Mouse (Mus musculus) MEL (cell line): ENCODE measurements at regions not wholly inside any gene's neighbourhood (a gene's known extent, or its start where the extent isn't known, plus 50 kb on each side); places are given as distances from the start of the nearest gene placed in this dataset.

ENCODE experiments used
- DNase-seq: peaks from one replicate; pipeline ENCODE4 v3.0.0; 2011; ENCODE audit warnings: low read depth, low spot score
- H3K27ac ChIP-seq: 2 replicates; pipeline ENCODE4 v1.5.1; 2012; ENCODE audit warnings: low read depth, mild to moderate bottlenecking, control low read depth, low read length, moderate library complexity; ENCODE audit not compliant: control insufficient read depth
- H3K27me3 ChIP-seq, 2 experiments: fragments of 150-350 bp in 1 of 2; sonication (generic) in 1 of 2; 2 replicates each; pipeline ENCODE4 v1.6.1; 2012; ENCODE audit warnings: low read length in 2 of 2, mild to moderate bottlenecking in 2 of 2, improper control_type of control experiment in 1 of 2, moderate library complexity in 1 of 2; ENCODE audit not compliant: insufficient read depth in 2 of 2, control insufficient read depth in 1 of 2
- H3K36me3 ChIP-seq, 2 experiments: 2 replicates each; pipeline ENCODE4 v1.6.1; 2012 to 2014; ENCODE audit warnings: low read length in 2 of 2, improper control_type of control experiment in 1 of 2, inconsistent platforms in 1 of 2, mild to moderate bottlenecking in 1 of 2; ENCODE audit not compliant: insufficient read depth in 2 of 2, control insufficient read depth in 1 of 2
- H3K4me1 ChIP-seq, 2 experiments: fragments of 150-350 bp in 1 of 2; sonication (generic) in 1 of 2; 2 replicates each; pipeline ENCODE4 v1.6.1; 2012; ENCODE audit warnings: low read length in 2 of 2, improper control_type of control experiment in 1 of 2, mild to moderate bottlenecking in 1 of 2; ENCODE audit not compliant: insufficient read depth in 2 of 2, control insufficient read depth in 1 of 2
- H3K4me3 ChIP-seq, 2 experiments: fragments of 150-350 bp in 1 of 2; sonication (generic) in 1 of 2; 2 replicates each; pipeline ENCODE4 v1.5.1; 2012; ENCODE audit warnings: low read depth in 2 of 2, low read length in 2 of 2, mild to moderate bottlenecking in 2 of 2, moderate library complexity in 2 of 2, control low read depth in 1 of 2, improper control_type of control experiment in 1 of 2; ENCODE audit not compliant: control insufficient read depth in 1 of 2, insufficient read depth in 1 of 2
- H3K79me2 ChIP-seq: 2 replicates; pipeline ENCODE4 v1.6.1; 2012; ENCODE audit warnings: mild to moderate bottlenecking, low read length, moderate library complexity; ENCODE audit not compliant: control insufficient read depth, poor library complexity, insufficient read depth
- H3K9ac ChIP-seq: 2 replicates; pipeline ENCODE4 v1.6.1; 2012; ENCODE audit warnings: low read depth, mild to moderate bottlenecking, control low read depth, low read length, moderate library complexity; ENCODE audit not compliant: control insufficient read depth, poor library complexity, severe bottlenecking
- H3K9me3 ChIP-seq: fragments of 150-350 bp; sonication (generic); replicated peaks from 2 replicates; pipeline ENCODE4 v1.6.1; 2012; ENCODE audit warnings: mild to moderate bottlenecking, low read length, improper control_type of control experiment, moderate library complexity; ENCODE audit not compliant: insufficient read depth
- BHLHE40 ChIP-seq: IDR thresholded peaks from 2 replicates; pipeline ENCODE4 v1.6.1; 2012; ENCODE audit warnings: low read depth, mild to moderate bottlenecking, inconsistent platforms, low read length, improper control_type of control experiment, borderline replicate concordance
- E2F4 ChIP-seq: IDR thresholded peaks from 2 replicates; pipeline ENCODE4 v1.6.1; 2011; ENCODE audit warnings: low read depth, low read length, improper control_type of control experiment, borderline replicate concordance
- EP300 ChIP-seq, 2 experiments: IDR thresholded peaks; 2 replicates each; pipeline ENCODE4 v1.6.1; 2011; ENCODE audit warnings: improper control_type of control experiment in 2 of 2, low read length in 2 of 2, low read depth in 1 of 2, mild to moderate bottlenecking in 1 of 2
- ETS1 ChIP-seq: IDR thresholded peaks from 2 replicates; pipeline ENCODE4 v1.6.1; 2012; ENCODE audit warnings: low read depth, mild to moderate bottlenecking, inconsistent platforms, low read length, improper control_type of control experiment, moderate library complexity
- GATA1 ChIP-seq: IDR thresholded peaks from 2 replicates; pipeline ENCODE4 v1.6.1; 2011; ENCODE audit warnings: low read depth, low read length, improper control_type of control experiment
- JUND ChIP-seq: IDR thresholded peaks from 2 replicates; pipeline ENCODE4 v1.6.1; 2011; ENCODE audit warnings: low read depth, mild to moderate bottlenecking, improper control_type of control experiment, low read length
- MEF2A ChIP-seq: IDR thresholded peaks from 2 replicates; pipeline ENCODE4 v1.6.1; 2014; ENCODE audit warnings: low read depth, mild to moderate bottlenecking, inconsistent platforms, low read length, improper control_type of control experiment; ENCODE audit not compliant: poor library complexity, insufficient replicate concordance, severe bottlenecking; ENCODE audit errors: extremely low read depth
- MYC ChIP-seq: IDR thresholded peaks from 2 replicates; pipeline ENCODE4 v1.6.1; 2011; ENCODE audit warnings: low read depth, mild to moderate bottlenecking, low read length, improper control_type of control experiment, moderate library complexity
- NRF1 ChIP-seq: IDR thresholded peaks from 2 replicates; pipeline ENCODE4 v1.6.1; 2014; ENCODE audit warnings: low read depth, mild to moderate bottlenecking, inconsistent platforms, low read length, improper control_type of control experiment, moderate library complexity; ENCODE audit not compliant: poor library complexity, insufficient read depth, severe bottlenecking
- POLR2A ChIP-seq, 2 experiments: IDR thresholded peaks; 2 replicates each; pipeline ENCODE4 v1.6.1; 2011 to 2012; ENCODE audit warnings: low read length in 2 of 2, mild to moderate bottlenecking in 2 of 2, control low read depth in 1 of 2, improper control_type of control experiment in 1 of 2, low read depth in 1 of 2, moderate library complexity in 1 of 2; ENCODE audit not compliant: control insufficient read depth in 1 of 2, insufficient read depth in 1 of 2, poor library complexity in 1 of 2
- POLR2AphosphoS2 ChIP-seq: IDR thresholded peaks from 2 replicates; pipeline ENCODE4 v1.6.1; 2011; ENCODE audit warnings: low read length, improper control_type of control experiment
- RAD21 ChIP-seq: IDR thresholded peaks from 2 replicates; pipeline ENCODE4 v1.6.1; 2011; ENCODE audit warnings: mild to moderate bottlenecking, low read depth, low read length, improper control_type of control experiment
- SMC3 ChIP-seq: IDR thresholded peaks from 2 replicates; pipeline ENCODE4 v1.6.1; 2011; ENCODE audit warnings: low read depth, low read length, improper control_type of control experiment
- TAL1 ChIP-seq: IDR thresholded peaks from 2 replicates; pipeline ENCODE4 v1.6.1; 2012; ENCODE audit warnings: mild to moderate bottlenecking, inconsistent platforms, low read length, moderate library complexity, mixed read lengths
- TBP ChIP-seq: IDR thresholded peaks from 2 replicates; pipeline ENCODE4 v1.8.0; 2011; ENCODE audit warnings: low read depth, low read length, improper control_type of control experiment
- TCF12 ChIP-seq: IDR thresholded peaks from 2 replicates; pipeline ENCODE4 v1.6.1; 2014; ENCODE audit warnings: low read depth, mild to moderate bottlenecking, inconsistent platforms, low read length, improper control_type of control experiment, moderate library complexity
- UBTF ChIP-seq: IDR thresholded peaks from 2 replicates; pipeline ENCODE4 v1.6.1; 2012; ENCODE audit warnings: low read depth, mild to moderate bottlenecking, inconsistent platforms, low read length, improper control_type of control experiment, moderate library complexity, borderline replicate concordance; ENCODE audit not compliant: insufficient read depth
- USF1 ChIP-seq: IDR thresholded peaks from 2 replicates; pipeline ENCODE4 v1.6.1; 2014; ENCODE audit warnings: low read depth, mild to moderate bottlenecking, inconsistent platforms, low read length, improper control_type of control experiment, moderate library complexity
- ZC3H11A ChIP-seq: IDR thresholded peaks from 2 replicates; pipeline ENCODE4 v1.6.1; 2012; ENCODE audit warnings: low read depth, mild to moderate bottlenecking, inconsistent platforms, low read length, improper control_type of control experiment
- ZKSCAN1 ChIP-seq: IDR thresholded peaks from 2 replicates; pipeline ENCODE4 v1.6.1; 2012; ENCODE audit warnings: low read depth, mild to moderate bottlenecking, inconsistent platforms, low read length, improper control_type of control experiment, moderate library complexity
- ZMIZ1 ChIP-seq: IDR thresholded peaks from 2 replicates; pipeline ENCODE4 v1.6.1; 2012; ENCODE audit warnings: low read depth, mild to moderate bottlenecking, inconsistent platforms, low read length, improper control_type of control experiment, moderate library complexity
- ZNF384 ChIP-seq: IDR thresholded peaks from 2 replicates; pipeline ENCODE4 v1.6.1; 2012; ENCODE audit warnings: low read depth, mild to moderate bottlenecking, inconsistent platforms, low read length, improper control_type of control experiment

- TF ChIP-seq UBTF (no peak), MEF2A (no peak)
These were observed 351.3 kb downstream of the Cdk5rap2 start (continued) for GRCm38 (mm10) chr4:70058831-70059544.

- Histone ChIP-seq H3K27ac (no peak overlapping the region), H3K36me3 (no peaks in the 10 kb centered on the region), H3K9me3 (no peaks in the 10 kb centered on the region), H3K4me1 (no peaks in the 10 kb centered on the region), H3K9ac (no peak overlapping the region), H3K79me2 (no peaks in the 10 kb centered on the region), H3K27me3 (no peaks in the 10 kb centered on the region), H3K4me3 (no peak overlapping the region)
- TF ChIP-seq POLR2AphosphoS2 (no peak), ETS1 (no peak), USF1 (no peak), UBTF (no peak), NRF1 (no peak), TBP (no peak), SMC3 (no peak), TCF12 (no peak), TAL1 (no peak), POLR2A (IDR thresholded peaks at IDR 0.05; ENCODE audit: control insufficient read depth in 1 of 2, insufficient read depth in 1 of 2, low read depth in 1 of 2, low read length in 2 of 2, poor library complexity in 1 of 2) (no peak), E2F4 (no peak), JUND (no peak), ZKSCAN1 (no peak), BHLHE40 (no peak), ZMIZ1 (no peak)
- no peak for DNase-seq
These were observed 357.1 kb downstream of the Cdk5rap2 start for GRCm38 (mm10) chr4:70053136-70053535.

GRCm38 (mm10) chr4:70038241-70038640, 372.0 kb downstream of the Cdk5rap2 start:
- no peak for TF ChIP-seq MEF2A
- no peak for TF ChIP-seq TAL1
- TF ChIP-seq EP300 (IDR thresholded peaks at IDR 0.05; ENCODE audit: low read depth in 1 of 2, low read length in 2 of 2): no peak
- no peak for TF ChIP-seq RAD21
- no peak for TF ChIP-seq E2F4
- no peak for TF ChIP-seq ZNF384
- TF ChIP-seq MYC: no peak
- TF ChIP-seq ZC3H11A: no peak
- TF ChIP-seq GATA1: no peak
- TF ChIP-seq POLR2AphosphoS2: no peak
- TF ChIP-seq TCF12: no peak
- Histone ChIP-seq H3K36me3 (no peaks in the 10 kb centered on the region), H3K4me3 (no peak overlapping the region)

More at GRCm38 (mm10) chr4:70038241-70038640, 372.0 kb downstream of the Cdk5rap2 start:
- Histone ChIP-seq H3K27ac (no peak overlapping the region), H3K79me2 (no peaks in the 10 kb centered on the region), H3K27me3 (no peaks in the 10 kb centered on the region), H3K9ac (no peak overlapping the region), H3K9me3 (no peaks in the 10 kb centered on the region), H3K4me1 (no peaks in the 10 kb centered on the region)
- peak; percentile 5 for DNase-seq
